Mouse (Mus musculus): ENCODE measurements around the gene Arfgap1.

GRCm38 (mm10) chr2:180960187-180960586 lies 6.8 kb upstream of the Arfgap1 start:
- TF ChIP-seq CTCF (IDR thresholded peaks at IDR 0.05; ENCODE audit: borderline replicate concordance, insufficient read depth, low read length) (no peak), POLR2A (IDR thresholded peaks at IDR 0.05; ENCODE audit: low read depth, low read length) (no peak)
